Mouse (Mus musculus): ENCODE data around the gene Flvcr1. TPM values are rescaled to one million over a fixed set of nuclear protein-coding genes. Genes with fewer than 3 reads are reported as not detected.

Flvcr1 gene
- polyA plus RNA-seq, 1 experiment from 2014 or later = 2.9 TPM

GRCm38 (mm10) chr1:190996346-190996877, 29.5 kb downstream of the Flvcr1 start:
- no peak for TF ChIP-seq EP300 (optimal IDR thresholded peaks at IDR 0.05)
- TF ChIP-seq CTCF (IDR thresholded peaks at IDR 0.05; ENCODE audit: low read depth) = peak; percentile 67
- no peak for ATAC-seq (ENCODE audit: low FRiP score, low TSS enrichment)
- Histone ChIP-seq H3K27ac (replicated peaks) (no peak overlapping the region), H3K4me1 (replicated peaks; ENCODE audit: control insufficient read depth, insufficient read depth) (no peaks in the 10 kb centered on the region), H3K4me2 (replicated peaks; ENCODE audit: low read depth) (no peak overlapping the region), H3K9ac (ENCODE audit: low read length) (no peak overlapping the region), H3K36me3 (ENCODE audit: control insufficient read depth, insufficient read depth, low read length) (no peaks in the 10 kb centered on the region), H3K27me3 (ENCODE audit: control insufficient read depth, insufficient read depth, low read length) (no peaks in the 10 kb centered on the region), H3K4me3 (ENCODE audit: low read depth, low read length) (no peak overlapping the region), H3K9me3 (ENCODE audit: control insufficient read depth, low read length) (no peaks in the 10 kb centered on the region)
- DNase-seq (ENCODE audit: low spot score) = no peak
- 62% methylated on average over 6 of the region's 6 CpGs for WGBS

GRCm38 (mm10) chr1:190995548-190995947, 30.4 kb downstream of the Flvcr1 start:
- no peaks in the 10 kb centered on the region for H3K9me3 ChIP-seq (ENCODE audit: control insufficient read depth, low read length)
- H3K27ac ChIP-seq (replicated peaks) = no peak overlapping the region
- H3K27me3 ChIP-seq (ENCODE audit: control insufficient read depth, insufficient read depth, low read length) = no peaks in the 10 kb centered on the region
- 61% methylated on average over 7 of the region's 7 CpGs for WGBS
- no peak overlapping the region for H3K4me3 ChIP-seq (ENCODE audit: low read depth, low read length)
- TF ChIP-seq EP300 (optimal IDR thresholded peaks at IDR 0.05) = no peak
- TF ChIP-seq CTCF (IDR thresholded peaks at IDR 0.05; ENCODE audit: low read depth) = no peak
- no peak for DNase-seq (ENCODE audit: low spot score)
- ATAC-seq (ENCODE audit: low FRiP score, low TSS enrichment) = peak; percentile 7; the same call in 1 of the 2 replicates
- H3K36me3 ChIP-seq (ENCODE audit: control insufficient read depth, insufficient read depth, low read length) = no peaks in the 10 kb centered on the region
- H3K4me2 ChIP-seq (replicated peaks; ENCODE audit: low read depth) = no peak overlapping the region
- no peak overlapping the region for H3K9ac ChIP-seq (ENCODE audit: low read length)
- no peaks in the 10 kb centered on the region for H3K4me1 ChIP-seq (replicated peaks; ENCODE audit: control insufficient read depth, insufficient read depth)

- no peaks in the 10 kb centered on the region for H3K36me3 ChIP-seq (ENCODE audit: control insufficient read depth, insufficient read depth, low read length)
- ATAC-seq (ENCODE audit: low FRiP score, low TSS enrichment) = no peak
- no peak overlapping the region for H3K9ac ChIP-seq (ENCODE audit: low read length)
- H3K9me3 ChIP-seq (ENCODE audit: control insufficient read depth, low read length) = no peaks in the 10 kb centered on the region
- TF ChIP-seq CTCF (IDR thresholded peaks at IDR 0.05; ENCODE audit: low read depth) = peak; percentile 56
- no peak for TF ChIP-seq EP300 (optimal IDR thresholded peaks at IDR 0.05)
- no peak for DNase-seq (ENCODE audit: low spot score)
- WGBS = 86% methylated on average over 9 of the region's 9 CpGs
- H3K27ac ChIP-seq (replicated peaks) = no peak overlapping the region
- H3K27me3 ChIP-seq (ENCODE audit: control insufficient read depth, insufficient read depth, low read length) = no peaks in the 10 kb centered on the region
- H3K4me3 ChIP-seq (ENCODE audit: low read depth, low read length) = no peak overlapping the region
- H3K4me2 ChIP-seq (replicated peaks; ENCODE audit: low read depth) = no peak overlapping the region
- no peaks in the 10 kb centered on the region for H3K4me1 ChIP-seq (replicated peaks; ENCODE audit: control insufficient read depth, insufficient read depth)
Observed at GRCm38 (mm10) chr1:190989437-190990082, 36.4 kb downstream of the Flvcr1 start.

GRCm38 (mm10) chr1:190981412-190981811, 44.5 kb downstream of the Flvcr1 start:
- Histone ChIP-seq H3K9me3 (ENCODE audit: control insufficient read depth, low read length) (no peaks in the 10 kb centered on the region), H3K27ac (replicated peaks) (no peak overlapping the region), H3K4me1 (replicated peaks; ENCODE audit: control insufficient read depth, insufficient read depth) (peaks cover 2% of the 10 kb centered on the region; the same call in 1 of the 2 replicates), H3K9ac (ENCODE audit: low read length) (no peak overlapping the region), H3K4me3 (ENCODE audit: low read depth, low read length) (no peak overlapping the region), H3K27me3 (ENCODE audit: control insufficient read depth, insufficient read depth, low read length) (no peaks in the 10 kb centered on the region), H3K4me2 (replicated peaks; ENCODE audit: low read depth) (no peak overlapping the region), H3K36me3 (ENCODE audit: control insufficient read depth, insufficient read depth, low read length) (no peaks in the 10 kb centered on the region)
- TF ChIP-seq EP300 (optimal IDR thresholded peaks at IDR 0.05) (no peak), CTCF (IDR thresholded peaks at IDR 0.05; ENCODE audit: low read depth) (no peak)
- DNase-seq (ENCODE audit: low spot score) (no peak), ATAC-seq (ENCODE audit: low FRiP score, low TSS enrichment) (no peak)
- 79% methylated on average over 4 of the region's 4 CpGs for WGBS

- ATAC-seq (ENCODE audit: low FRiP score, low TSS enrichment) = no peak
- WGBS = 75% methylated on average over 1 of the region's 1 CpGs
Observed at GRCm38 (mm10) chr1:190980470-190980869, 45.5 kb downstream of the Flvcr1 start.

GRCm38 (mm10) chr1:190979100-190979563, 46.8 kb downstream of the Flvcr1 start, which contains the start of gene Vash2:
TSS of gene Vash2 (minus strand) at chr1:190979296.
- WGBS = under 1% methylated on average over 35 of the region's 38 CpGs
- peak within 1 kb of the TSS; percentile 91 for H3K4me2 ChIP-seq (replicated peaks; ENCODE audit: low read depth)
- H3K9ac ChIP-seq (ENCODE audit: low read length) = peak within 1 kb of the TSS; percentile 68
- peaks cover 2% of the 10 kb centered on the region; the same call in 1 of the 2 replicates for H3K4me1 ChIP-seq (replicated peaks; ENCODE audit: control insufficient read depth, insufficient read depth)
- TF ChIP-seq EP300 (optimal IDR thresholded peaks at IDR 0.05) = no peak
- TF ChIP-seq CTCF (IDR thresholded peaks at IDR 0.05; ENCODE audit: low read depth) = no peak
- H3K27me3 ChIP-seq (ENCODE audit: control insufficient read depth, insufficient read depth, low read length) = no peaks in the 10 kb centered on the region
- ATAC-seq (ENCODE audit: low FRiP score, low TSS enrichment) (peak; percentile 96), DNase-seq (ENCODE audit: low spot score) (peak; percentile 85)
- no peaks in the 10 kb centered on the region for H3K9me3 ChIP-seq (ENCODE audit: control insufficient read depth, low read length)
- no peaks in the 10 kb centered on the region for H3K36me3 ChIP-seq (ENCODE audit: control insufficient read depth, insufficient read depth, low read length)
- peak within 1 kb of the TSS; percentile 63 for H3K4me3 ChIP-seq (ENCODE audit: low read depth, low read length)
- peak within 1 kb of the TSS; percentile 77 for H3K27ac ChIP-seq (replicated peaks)

More at GRCm38 (mm10) chr1:190980470-190980869, 45.5 kb downstream of the Flvcr1 start:
- H3K27me3 ChIP-seq (ENCODE audit: control insufficient read depth, insufficient read depth, low read length) = no peaks in the 10 kb centered on the region
- H3K9me3 ChIP-seq (ENCODE audit: control insufficient read depth, low read length) = no peaks in the 10 kb centered on the region
- no peak for DNase-seq (ENCODE audit: low spot score)
- no peaks in the 10 kb centered on the region for H3K36me3 ChIP-seq (ENCODE audit: control insufficient read depth, insufficient read depth, low read length)
- H3K4me3 ChIP-seq (ENCODE audit: low read depth, low read length) = no peak overlapping the region
- H3K4me1 ChIP-seq (replicated peaks; ENCODE audit: control insufficient read depth, insufficient read depth) = peaks cover 2% of the 10 kb centered on the region; the same call in 1 of the 2 replicates
- no peak overlapping the region for H3K4me2 ChIP-seq (replicated peaks; ENCODE audit: low read depth)
- no peak overlapping the region for H3K27ac ChIP-seq (replicated peaks)
- TF ChIP-seq CTCF (IDR thresholded peaks at IDR 0.05; ENCODE audit: low read depth) = no peak
- TF ChIP-seq EP300 (optimal IDR thresholded peaks at IDR 0.05) = no peak
- H3K9ac ChIP-seq (ENCODE audit: low read length) = no peak overlapping the region

Data from stomach, postnatal 0 days (tissue).